Mouse (Mus musculus) limb, embryonic 10.5 days (tissue): ENCODE results near the gene Epyc. TPM values are rescaled to one million over a fixed set of nuclear protein-coding genes. Genes with fewer than 3 reads are reported as not detected.
"Not testable (repeated sequence)": the region's sequence is repeated elsewhere in the genome, so short reads cannot be mapped to it uniquely, and the experiment has no call there.

ENCODE experiments used
- DNase-seq: peaks from one replicate; pipeline ENCODE4 v3.0.0-alpha.2; 2017; ENCODE audit warnings: low spot score
- H3K27ac ChIP-seq: fragments of 300-500 bp; sonication (generic); 2 replicates; pipeline ENCODE4 v1.5.1; 2016; ENCODE audit warnings: mild to moderate bottlenecking
- H3K27me3 ChIP-seq: fragments of 300-500 bp; sonication (generic); 2 replicates; pipeline ENCODE4 v1.6.1; 2016; ENCODE audit warnings: low read depth, mild to moderate bottlenecking; ENCODE audit not compliant: poor library complexity, severe bottlenecking
- H3K36me3 ChIP-seq: fragments of 300-500 bp; sonication (generic); 2 replicates; pipeline ENCODE4 v1.6.1; 2016; ENCODE audit warnings: mild to moderate bottlenecking, moderate library complexity
- H3K4me1 ChIP-seq: fragments of 300-500 bp; sonication (generic); 2 replicates; pipeline ENCODE4 v1.6.1; 2016
- H3K4me3 ChIP-seq: fragments of 300-500 bp; sonication (generic); 2 replicates; pipeline ENCODE4 v1.5.1; 2016; ENCODE audit warnings: mild to moderate bottlenecking, moderate library complexity
- H3K9me3 ChIP-seq: fragments of 300-500 bp; sonication (generic); replicated peaks from 2 replicates; pipeline ENCODE4 v1.6.1; 2016; ENCODE audit warnings: mild to moderate bottlenecking
- WGBS: fragments of 180-500 bp; shearing (Covaris S2); methylation state at CpG from one replicate; pipeline ENCODE4 v1.1.7; 2016; 5-methylcytosine and 5-hydroxymethylcytosine counted together
- polyA plus RNA-seq: library from polyadenylated mRNA; unstranded; fragments of >200 nt; fragmentation: Nextera tagmentation; extraction: Ambion mirVana; gene quantifications from 2 replicates; pipeline ENCODE4 v1.2.1, GENCODE M21; 2016

Gene Epyc
- polyA plus RNA-seq, 1 experiment from 2014 or later = 0.34 TPM

GRCm38 (mm10) chr10:97718021-97718420, 74.2 kb downstream of the Epyc start:
- Histone ChIP-seq H3K9me3 (no peaks in the 10 kb centered on the region), H3K27me3 (no peaks in the 10 kb centered on the region), H3K4me3 (no peak overlapping the region), H3K27ac (no peak overlapping the region), H3K36me3 (no peaks in the 10 kb centered on the region), H3K4me1 (no peaks in the 10 kb centered on the region)
- WGBS = 75% methylated on average over 2 of the region's 2 CpGs
- no peak for DNase-seq

- DNase-seq = no peak
- Histone ChIP-seq H3K36me3 (no peaks in the 10 kb centered on the region), H3K4me1 (no peaks in the 10 kb centered on the region), H3K27me3 (no peaks in the 10 kb centered on the region), H3K9me3 (no peaks in the 10 kb centered on the region), H3K4me3 (no peak overlapping the region), H3K27ac (no peak overlapping the region)
- 83% methylated on average over 1 of the region's 1 CpGs for WGBS
Measured at GRCm38 (mm10) chr10:97720625-97721024, 76.8 kb downstream of the Epyc start.

- Histone ChIP-seq H3K36me3 (no peaks in the 10 kb centered on the region), H3K27me3 (no peaks in the 10 kb centered on the region), H3K4me3 (no peak overlapping the region), H3K9me3 (no peaks in the 10 kb centered on the region), H3K27ac (no peak overlapping the region), H3K4me1 (no peaks in the 10 kb centered on the region)
- 96% methylated on average over 9 of the region's 9 CpGs for WGBS
- no peak for DNase-seq
Measured at GRCm38 (mm10) chr10:97722709-97723108, 78.8 kb downstream of the Epyc start.

GRCm38 (mm10) chr10:97725929-97726328, 82.1 kb downstream of the Epyc start:
- Histone ChIP-seq H3K27ac (no peak overlapping the region), H3K9me3 (no peaks in the 10 kb centered on the region), H3K27me3 (no peaks in the 10 kb centered on the region), H3K36me3 (no peaks in the 10 kb centered on the region), H3K4me1 (no peaks in the 10 kb centered on the region), H3K4me3 (no peak overlapping the region)
- no peak for DNase-seq
- WGBS = 71% methylated on average over 1 of the region's 1 CpGs

GRCm38 (mm10) chr10:97726655-97727054, 82.8 kb downstream of the Epyc start, which contains the start of gene C030005K15Rik:
Gene C030005K15Rik (minus strand): TSS chr10:97726755.
- H3K4me1 ChIP-seq, DNase-seq, H3K4me3 ChIP-seq, H3K36me3 ChIP-seq, H3K9me3 ChIP-seq, H3K27me3 ChIP-seq, H3K27ac ChIP-seq: not testable (repeated sequence)

Other genes starting within 250 kb of the Epyc start
- 2.4 and 5.2 TPM in 2 replicates for gene Dcn, start 164.5 kb upstream of the Epyc start, polyA plus RNA-seq
- 7.9 and 23.5 TPM in 2 replicates for gene Lum, start 78.9 kb upstream of the Epyc start, polyA plus RNA-seq
- gene Kera, start 37.2 kb upstream of the Epyc start, polyA plus RNA-seq = 3.0 TPM in 1 of 2 replicates, not detected in the other
- not detected in 2 replicates for gene Ccer1, start 49.0 kb downstream of the Epyc start, polyA plus RNA-seq
- gene C030005K15Rik, start 82.7 kb downstream of the Epyc start, polyA plus RNA-seq = not detected in 2 replicates